Mouse (Mus musculus) activated CD4-positive, CD25-positive, alpha-beta regulatory T cell, adult 4 months (primary cell): Measurements from ENCODE around the gene Creld1. TPM values are rescaled to one million over a fixed set of nuclear protein-coding genes. Genes with fewer than 3 reads are reported as not detected.

Experiments
- ATAC-seq: one replicate; pipeline ENCODE4 v1.8.0; 2017
- polyA plus RNA-seq, 2 experiments: library from polyadenylated mRNA; unstranded; fragments of 100-300 nt; shearing (Covaris generic); gene quantifications; one replicate each; pipeline ENCODE4 v1.2.1; 2017

The Creld1 gene
- polyA plus RNA-seq: 1 to 10 TPM; 2.7 to 8.0 TPM

- ATAC-seq: peak; percentile 97
Measured at GRCm38 (mm10) chr6:113483100-113483615, at the start of gene Creld1. TSS of gene Creld1 (plus strand) at chr6:113483297.

GRCm38 (mm10) chr6:113433661-113434060, 49.4 kb upstream of the Creld1 start:
- no peak for ATAC-seq

- ATAC-seq: no peak
Measured at GRCm38 (mm10) chr6:113434691-113435090, 48.4 kb upstream of the Creld1 start.

- ATAC-seq: no peak
Measured at GRCm38 (mm10) chr6:113435664-113436205, 47.4 kb upstream of the Creld1 start, which contains the start of gene Cidec. TSS of gene Cidec (minus strand) at chr6:113435760.

GRCm38 (mm10) chr6:113437135-113437534, 46.0 kb upstream of the Creld1 start:
- ATAC-seq: no peak

GRCm38 (mm10) chr6:113438721-113439430, 44.2 kb upstream of the Creld1 start:
- ATAC-seq: no peak

- ATAC-seq: no peak
Measured at GRCm38 (mm10) chr6:113440686-113441085, 42.4 kb upstream of the Creld1 start.

- peak; percentile 69 for ATAC-seq
Measured at GRCm38 (mm10) chr6:113441147-113441680, 41.9 kb upstream of the Creld1 start.

- peak; percentile 4 for ATAC-seq
Measured at GRCm38 (mm10) chr6:113442087-113442441, 41.0 kb upstream of the Creld1 start.

- ATAC-seq: peak; percentile 88
Measured at GRCm38 (mm10) chr6:113442442-113443090, 40.5 kb upstream of the Creld1 start, which contains the start of gene Jagn1. TSS of gene Jagn1 (plus strand) at chr6:113442569.

- ATAC-seq: no peak
Measured at GRCm38 (mm10) chr6:113443091-113443490, 40.0 kb upstream of the Creld1 start.

GRCm38 (mm10) chr6:113444207-113444965, 38.7 kb upstream of the Creld1 start:
- no peak for ATAC-seq

GRCm38 (mm10) chr6:113447639-113448038, 35.5 kb upstream of the Creld1 start:
- no peak for ATAC-seq

GRCm38 (mm10) chr6:113451839-113452238, 31.3 kb upstream of the Creld1 start:
- ATAC-seq: no peak

- ATAC-seq: no peak
Measured at GRCm38 (mm10) chr6:113455007-113455406, 28.1 kb upstream of the Creld1 start.

- ATAC-seq: no peak
Measured at GRCm38 (mm10) chr6:113457952-113458534, 25.1 kb upstream of the Creld1 start, which contains the start of gene Il17re. TSS of gene Il17re (plus strand) at chr6:113458484.

GRCm38 (mm10) chr6:113458635-113459034, 24.5 kb upstream of the Creld1 start:
- ATAC-seq: no peak

- ATAC-seq: no peak
Measured at GRCm38 (mm10) chr6:113464040-113464439, 19.1 kb upstream of the Creld1 start.

GRCm38 (mm10) chr6:113465602-113466001, 17.5 kb upstream of the Creld1 start:
- ATAC-seq: no peak

- ATAC-seq: no peak
Measured at GRCm38 (mm10) chr6:113468512-113468911, 14.6 kb upstream of the Creld1 start.

- peak; percentile 96 for ATAC-seq
Measured at GRCm38 (mm10) chr6:113469021-113469420, 14.1 kb upstream of the Creld1 start.

- ATAC-seq: peak; percentile 41
Measured at GRCm38 (mm10) chr6:113469432-113469831, 13.7 kb upstream of the Creld1 start.
